Mouse (Mus musculus) MEL (cell line): ENCODE data around the gene Crybg3. TPM values are rescaled to one million over a fixed set of nuclear protein-coding genes. Genes with fewer than 3 reads are reported as not detected.

ENCODE experiments used
- DNase-seq: peaks from one replicate; pipeline ENCODE4 v3.0.0; 2011; ENCODE audit warnings: low read depth, low spot score
- H3K27ac ChIP-seq: 2 replicates; pipeline ENCODE4 v1.5.1; 2012; ENCODE audit warnings: low read depth, mild to moderate bottlenecking, control low read depth, low read length, moderate library complexity; ENCODE audit not compliant: control insufficient read depth
- H3K27me3 ChIP-seq, 2 experiments: fragments of 150-350 bp in 1 of 2; sonication (generic) in 1 of 2; 2 replicates each; pipeline ENCODE4 v1.6.1; 2012; ENCODE audit warnings: low read length in 2 of 2, mild to moderate bottlenecking in 2 of 2, improper control_type of control experiment in 1 of 2, moderate library complexity in 1 of 2; ENCODE audit not compliant: insufficient read depth in 2 of 2, control insufficient read depth in 1 of 2
- H3K36me3 ChIP-seq, 2 experiments: 2 replicates each; pipeline ENCODE4 v1.6.1; 2012 to 2014; ENCODE audit warnings: low read length in 2 of 2, improper control_type of control experiment in 1 of 2, inconsistent platforms in 1 of 2, mild to moderate bottlenecking in 1 of 2; ENCODE audit not compliant: insufficient read depth in 2 of 2, control insufficient read depth in 1 of 2
- H3K4me1 ChIP-seq, 2 experiments: fragments of 150-350 bp in 1 of 2; sonication (generic) in 1 of 2; 2 replicates each; pipeline ENCODE4 v1.6.1; 2012; ENCODE audit warnings: low read length in 2 of 2, improper control_type of control experiment in 1 of 2, mild to moderate bottlenecking in 1 of 2; ENCODE audit not compliant: insufficient read depth in 2 of 2, control insufficient read depth in 1 of 2
- H3K4me3 ChIP-seq, 2 experiments: fragments of 150-350 bp in 1 of 2; sonication (generic) in 1 of 2; 2 replicates each; pipeline ENCODE4 v1.5.1; 2012; ENCODE audit warnings: low read depth in 2 of 2, low read length in 2 of 2, mild to moderate bottlenecking in 2 of 2, moderate library complexity in 2 of 2, control low read depth in 1 of 2, improper control_type of control experiment in 1 of 2; ENCODE audit not compliant: control insufficient read depth in 1 of 2, insufficient read depth in 1 of 2
- H3K79me2 ChIP-seq: 2 replicates; pipeline ENCODE4 v1.6.1; 2012; ENCODE audit warnings: mild to moderate bottlenecking, low read length, moderate library complexity; ENCODE audit not compliant: control insufficient read depth, poor library complexity, insufficient read depth
- H3K9ac ChIP-seq: 2 replicates; pipeline ENCODE4 v1.6.1; 2012; ENCODE audit warnings: low read depth, mild to moderate bottlenecking, control low read depth, low read length, moderate library complexity; ENCODE audit not compliant: control insufficient read depth, poor library complexity, severe bottlenecking
- H3K9me3 ChIP-seq: fragments of 150-350 bp; sonication (generic); replicated peaks from 2 replicates; pipeline ENCODE4 v1.6.1; 2012; ENCODE audit warnings: mild to moderate bottlenecking, low read length, improper control_type of control experiment, moderate library complexity; ENCODE audit not compliant: insufficient read depth
- BHLHE40 ChIP-seq: IDR thresholded peaks from 2 replicates; pipeline ENCODE4 v1.6.1; 2012; ENCODE audit warnings: low read depth, mild to moderate bottlenecking, inconsistent platforms, low read length, improper control_type of control experiment, borderline replicate concordance
- CTCF ChIP-seq, 3 experiments: IDR thresholded peaks in 2 of 3; conservative IDR thresholded peaks in 1 of 3; 2 replicates each; pipeline ENCODE4 v1.5.1; 2011 to 2012; ENCODE audit warnings: low read length in 3 of 3, low read depth in 2 of 3, mild to moderate bottlenecking in 2 of 3, improper control_type of control experiment in 1 of 3, inconsistent platforms in 1 of 3, mixed read lengths in 1 of 3, moderate library complexity in 1 of 3; ENCODE audit not compliant: control insufficient read depth in 1 of 3, insufficient read depth in 1 of 3, poor library complexity in 1 of 3, severe bottlenecking in 1 of 3
- ELF1 ChIP-seq: IDR thresholded peaks from 2 replicates; pipeline ENCODE4 v1.6.1; 2014; ENCODE audit warnings: low read depth, mild to moderate bottlenecking, inconsistent platforms, low read length, improper control_type of control experiment, moderate library complexity
- GABPA ChIP-seq: IDR thresholded peaks from 2 replicates; pipeline ENCODE4 v1.6.1; 2012; ENCODE audit warnings: low read depth, mild to moderate bottlenecking, inconsistent platforms, low read length, improper control_type of control experiment, moderate library complexity
- GATA1 ChIP-seq: IDR thresholded peaks from 2 replicates; pipeline ENCODE4 v1.6.1; 2011; ENCODE audit warnings: low read depth, low read length, improper control_type of control experiment
- HCFC1 ChIP-seq: IDR thresholded peaks from 2 replicates; pipeline ENCODE4 v1.6.1; 2012; ENCODE audit warnings: low read depth, mild to moderate bottlenecking, inconsistent platforms, low read length, improper control_type of control experiment, moderate library complexity
- JUND ChIP-seq: IDR thresholded peaks from 2 replicates; pipeline ENCODE4 v1.6.1; 2011; ENCODE audit warnings: low read depth, mild to moderate bottlenecking, improper control_type of control experiment, low read length
- MAX ChIP-seq: IDR thresholded peaks from 2 replicates; pipeline ENCODE4 v1.6.1; 2011; ENCODE audit warnings: low read length, improper control_type of control experiment
- MXI1 ChIP-seq: IDR thresholded peaks from 2 replicates; pipeline ENCODE4 v1.6.1; 2011; ENCODE audit warnings: mild to moderate bottlenecking, low read depth, low read length, improper control_type of control experiment
- MYB ChIP-seq: IDR thresholded peaks from 2 replicates; pipeline ENCODE4 v1.6.1; 2011; ENCODE audit warnings: mild to moderate bottlenecking, low read depth, low read length, improper control_type of control experiment
- RAD21 ChIP-seq: IDR thresholded peaks from 2 replicates; pipeline ENCODE4 v1.6.1; 2011; ENCODE audit warnings: mild to moderate bottlenecking, low read depth, low read length, improper control_type of control experiment
- SIN3A ChIP-seq: IDR thresholded peaks from 2 replicates; pipeline ENCODE4 v1.6.1; 2012; ENCODE audit warnings: low read length, improper control_type of control experiment, inconsistent platforms
- SMC3 ChIP-seq: IDR thresholded peaks from 2 replicates; pipeline ENCODE4 v1.6.1; 2011; ENCODE audit warnings: low read depth, low read length, improper control_type of control experiment
- TCF12 ChIP-seq: IDR thresholded peaks from 2 replicates; pipeline ENCODE4 v1.6.1; 2014; ENCODE audit warnings: low read depth, mild to moderate bottlenecking, inconsistent platforms, low read length, improper control_type of control experiment, moderate library complexity
- UBTF ChIP-seq: IDR thresholded peaks from 2 replicates; pipeline ENCODE4 v1.6.1; 2012; ENCODE audit warnings: low read depth, mild to moderate bottlenecking, inconsistent platforms, low read length, improper control_type of control experiment, moderate library complexity, borderline replicate concordance; ENCODE audit not compliant: insufficient read depth
- USF1 ChIP-seq: IDR thresholded peaks from 2 replicates; pipeline ENCODE4 v1.6.1; 2014; ENCODE audit warnings: low read depth, mild to moderate bottlenecking, inconsistent platforms, low read length, improper control_type of control experiment, moderate library complexity
- ZKSCAN1 ChIP-seq: IDR thresholded peaks from 2 replicates; pipeline ENCODE4 v1.6.1; 2012; ENCODE audit warnings: low read depth, mild to moderate bottlenecking, inconsistent platforms, low read length, improper control_type of control experiment, moderate library complexity
- polyA plus RNA-seq, 2 experiments: library from polyadenylated mRNA; stranded (reverse) in 1 of 2; unstranded in 1 of 2; fragments of >175 nt in 1 of 2; fragments of >200 nt in 1 of 2; gene quantifications; 2 replicates each; pipeline versions ENCODE4 v1.2.1 to v1.2.4; 2012; ENCODE audit warnings: low replicate concordance in 2 of 2, low read depth in 1 of 2; ENCODE audit not compliant: insufficient read length in 2 of 2, insufficient read depth in 1 of 2, missing spikeins in 1 of 2
- total RNA-seq: library from RNA; depleted of rRNA; stranded (reverse); fragments of 300-350 nt; gene quantifications from 2 replicates; pipeline ENCODE4 v1.2.3, GENCODE M21; 2012

Crybg3 gene
- total and polyA plus RNA-seq, 3 experiments, result 0.63 to 0.73 TPM; not detected in 1

GRCm38 (mm10) chr16:59615675-59616074, 14.9 kb upstream of the Crybg3 start:
- DNase-seq, result no peak
- H3K36me3 ChIP-seq, result no peaks in the 10 kb centered on the region
- H3K79me2 ChIP-seq, result no peaks in the 10 kb centered on the region
- H3K9me3 ChIP-seq, result no peaks in the 10 kb centered on the region
- no peak overlapping the region for H3K4me3 ChIP-seq
- no peak overlapping the region for H3K27ac ChIP-seq
- no peaks in the 10 kb centered on the region for H3K4me1 ChIP-seq
- no peak overlapping the region for H3K9ac ChIP-seq
- H3K27me3 ChIP-seq, result no peaks in the 10 kb centered on the region; a peak in 1 of 4 replicates
- TF ChIP-seq SMC3, result no peak
- TF ChIP-seq, all 39 proteins: peak for 0

GRCm38 (mm10) chr16:59610750-59611149, 10.0 kb upstream of the Crybg3 start:
- H3K27me3 ChIP-seq, result no peaks in the 10 kb centered on the region; a peak in 1 of 4 replicates
- no peaks in the 10 kb centered on the region for H3K79me2 ChIP-seq
- H3K4me3 ChIP-seq, result no peak overlapping the region
- no peaks in the 10 kb centered on the region; a peak in 1 of 4 replicates for H3K4me1 ChIP-seq
- no peak overlapping the region for H3K9ac ChIP-seq
- TF ChIP-seq MYB (no peak), USF1 (no peak), GABPA (no peak), SIN3A (no peak), HCFC1 (no peak), JUND (no peak)
- no peak for DNase-seq
- H3K36me3 ChIP-seq, result no peaks in the 10 kb centered on the region
- H3K9me3 ChIP-seq, result no peaks in the 10 kb centered on the region
- no peak overlapping the region for H3K27ac ChIP-seq

- H3K79me2 ChIP-seq, result no peaks in the 10 kb centered on the region
- no peak overlapping the region for H3K4me3 ChIP-seq
- TF ChIP-seq BHLHE40 (no peak), ZKSCAN1 (no peak), MAX (no peak), MXI1 (no peak), UBTF (no peak), JUND (no peak), ELF1 (no peak), TCF12 (no peak), RAD21 (no peak), CTCF (IDR thresholded peaks at IDR 0.05 in 2 of 3, conservative IDR thresholded peaks at IDR 0.05 in 1 of 3; ENCODE audit: control insufficient read depth in 1 of 3, insufficient read depth in 1 of 3, low read depth in 2 of 3, low read length in 3 of 3, poor library complexity in 1 of 3, severe bottlenecking in 1 of 3) (no peak), GATA1 (no peak)
- no peak for DNase-seq
- no peaks in the 10 kb centered on the region for H3K27me3 ChIP-seq
- H3K36me3 ChIP-seq, result no peaks in the 10 kb centered on the region
- no peaks in the 10 kb centered on the region for H3K9me3 ChIP-seq
- H3K27ac ChIP-seq, result no peak overlapping the region
- no peak overlapping the region for H3K9ac ChIP-seq
- H3K4me1 ChIP-seq, result no peaks in the 10 kb centered on the region; a peak in 1 of 4 replicates
Measured at GRCm38 (mm10) chr16:59604078-59604781, 3.5 kb upstream of the Crybg3 start.
